Mouse (Mus musculus) erythroblast, embryonic 14.5 days (primary cell): ENCODE data around the gene Ano10.

ENCODE experiments used
- GATA1 ChIP-seq: IDR thresholded peaks from 2 replicates; pipeline ENCODE4 v1.6.1; 2012; ENCODE audit warnings: low read length, inconsistent platforms, mixed read lengths
- TAL1 ChIP-seq: IDR thresholded peaks from 3 replicates; pipeline ENCODE4 v1.6.1; 2012; ENCODE audit warnings: low read length, inconsistent platforms, mixed read lengths

DNA sequence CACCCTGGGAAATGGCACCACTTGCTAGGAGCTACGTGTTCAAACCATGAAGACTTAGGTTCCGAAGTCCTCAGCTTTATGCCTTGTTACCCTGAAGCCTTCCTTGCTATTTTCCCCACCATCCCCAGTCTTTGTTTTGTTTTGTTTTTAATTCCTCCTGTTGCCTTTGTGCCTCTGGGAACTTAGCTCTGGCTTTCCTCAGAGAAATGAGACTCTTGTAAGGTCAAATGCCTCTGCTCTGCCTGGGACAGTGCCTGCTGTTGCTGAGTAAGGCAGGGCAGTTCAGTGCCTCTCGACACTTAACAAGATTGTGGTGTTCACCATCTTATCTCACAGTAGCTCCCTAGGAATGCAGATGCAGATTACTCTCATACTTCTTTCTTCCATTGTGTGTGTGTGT, 140.8 kb downstream of the Ano10 start:
- TF ChIP-seq GATA1 = no peak
- no peak for TF ChIP-seq TAL1
